Mouse (Mus musculus) heart, postnatal 25 days (tissue): ENCODE data around the gene Ogfod3. TPM values are rescaled to one million over a fixed set of nuclear protein-coding genes. Genes with fewer than 3 reads are reported as not detected.

Experiments
- DNase-seq: peaks from one replicate; pipeline ENCODE4 v3.0.0; 2022; ENCODE audit warnings: low spot score
- intact Hi-C: fragments of 180-260 bp; cut with DNase I; formaldehyde crosslinking; loops from one replicate; pipeline ENCODE4 v1.15.1; 2025
- total RNA-seq, 2 experiments: library from RNA; stranded (reverse); gene quantifications; 2 replicates each; pipeline ENCODE4 v1.2.3; 2021

Gene Ogfod3
- total RNA-seq, 2 experiments from 2014 or later, result 14.5 to 14.6 TPM

DNA sequence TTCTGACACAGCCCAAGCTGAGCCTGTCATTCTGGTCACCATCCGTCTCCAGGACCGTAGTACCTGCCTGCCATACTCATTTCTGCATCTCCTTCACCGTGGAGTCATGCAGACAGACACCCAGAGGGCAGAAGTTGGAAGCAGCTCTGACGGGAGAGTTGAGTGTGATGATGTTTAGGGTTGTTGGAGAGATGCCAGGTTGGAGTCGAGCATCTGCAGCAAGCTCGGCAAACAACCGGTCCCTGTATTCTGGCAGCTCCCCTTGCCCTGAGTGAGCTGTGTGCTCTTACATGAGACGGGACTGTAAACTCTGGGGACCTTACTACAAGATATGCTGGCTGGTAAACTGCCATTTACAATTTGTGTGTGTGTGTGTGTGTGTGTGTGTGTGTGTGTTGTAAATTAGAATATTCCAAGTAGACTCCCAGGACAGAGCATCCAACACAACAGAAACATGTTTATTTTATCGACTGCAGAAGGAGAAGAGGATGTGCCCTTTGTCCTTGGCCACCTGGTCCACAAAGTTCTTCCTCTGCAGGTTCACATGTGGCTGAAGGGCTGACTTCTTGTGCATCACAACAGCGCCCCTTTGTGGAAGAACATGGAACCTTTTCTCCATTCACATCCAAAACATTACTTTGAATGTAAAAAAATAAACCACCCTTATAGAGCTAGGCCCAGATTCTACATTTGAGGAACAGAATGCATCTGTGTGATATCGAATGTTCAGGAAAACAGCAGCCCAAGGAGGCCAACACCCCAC lies 2.9 kb downstream of the Ogfod3 start:
- DNase-seq, result no peak

DNA sequence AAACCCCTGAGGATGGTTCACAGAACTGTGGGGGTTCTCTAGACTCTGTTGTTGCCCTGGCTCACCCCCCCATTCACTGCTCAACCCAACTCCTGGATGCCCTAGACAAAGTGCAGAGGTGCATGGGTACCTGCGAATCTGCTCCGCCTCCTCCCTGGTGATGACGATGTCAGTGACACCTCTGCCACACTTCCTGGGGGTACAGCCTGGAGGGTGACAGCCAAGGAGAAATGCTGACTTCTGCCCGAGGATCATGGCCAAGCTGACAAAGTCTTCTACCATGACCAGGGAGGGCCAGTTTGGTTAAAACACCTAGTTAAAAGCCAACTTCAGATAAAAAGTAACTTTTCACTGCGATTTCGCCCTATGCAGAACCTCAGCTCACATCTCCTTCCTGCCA lies 3.7 kb downstream of the Ogfod3 start:
- DNase-seq, result no peak
- intact Hi-C loops, result loop anchor here (5.0 kb wide), 2 partner anchors 138 to 183 kb away; partner anchors contain the start of gene Sectm1b

More for the DNA sequence above, 2.9 kb downstream of the Ogfod3 start:
- intact Hi-C loops, result loop anchor here (5.0 kb wide), 2 partner anchors 139 to 184 kb away; partner anchors contain the start of gene Sectm1b

DNA sequence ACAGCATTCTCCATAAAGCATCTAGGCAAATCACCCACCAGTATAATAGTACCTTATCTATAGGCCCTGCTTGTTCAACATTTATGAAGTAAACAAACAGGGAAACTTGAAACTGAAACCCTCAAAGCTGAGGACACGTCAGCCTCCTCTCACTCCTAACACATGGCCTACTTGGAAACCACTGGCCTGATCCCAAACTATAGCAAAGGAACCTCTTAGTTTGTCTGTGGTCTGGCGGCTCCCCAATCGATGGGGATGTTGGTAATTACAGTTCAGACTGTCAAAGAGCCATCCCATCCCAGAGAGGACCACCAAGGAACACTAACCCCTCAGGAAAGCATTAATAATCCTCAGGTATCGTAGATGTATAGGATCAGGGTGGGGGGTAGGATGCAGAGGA lies 4.7 kb downstream of the Ogfod3 start:
- intact Hi-C loops, result loop anchor here (5.0 kb wide), 2 partner anchors 138 to 183 kb away; partner anchors contain the start of gene Sectm1b
- DNase-seq, result no peak

DNA sequence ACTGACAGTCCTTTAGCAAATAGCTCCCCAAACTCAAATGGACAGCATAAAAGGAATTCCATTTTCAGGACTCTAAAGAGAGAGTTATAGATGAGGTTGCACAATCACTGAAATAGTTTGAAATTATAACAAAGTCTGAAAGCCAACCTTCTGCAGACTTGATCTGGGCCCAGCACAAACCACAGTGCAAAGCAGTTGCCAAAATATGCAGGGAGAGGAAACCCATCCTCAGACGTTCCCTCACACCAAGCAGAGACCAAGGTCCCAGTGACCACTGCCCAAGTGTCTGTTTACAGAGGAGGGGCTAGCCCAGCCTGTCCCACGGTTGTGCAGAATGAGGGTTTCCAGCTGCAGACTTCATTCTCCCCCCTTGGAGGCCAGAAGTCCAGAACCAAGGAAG lies 5.9 kb downstream of the Ogfod3 start:
- no peak for DNase-seq
- intact Hi-C loops, result no loop called here

DNA sequence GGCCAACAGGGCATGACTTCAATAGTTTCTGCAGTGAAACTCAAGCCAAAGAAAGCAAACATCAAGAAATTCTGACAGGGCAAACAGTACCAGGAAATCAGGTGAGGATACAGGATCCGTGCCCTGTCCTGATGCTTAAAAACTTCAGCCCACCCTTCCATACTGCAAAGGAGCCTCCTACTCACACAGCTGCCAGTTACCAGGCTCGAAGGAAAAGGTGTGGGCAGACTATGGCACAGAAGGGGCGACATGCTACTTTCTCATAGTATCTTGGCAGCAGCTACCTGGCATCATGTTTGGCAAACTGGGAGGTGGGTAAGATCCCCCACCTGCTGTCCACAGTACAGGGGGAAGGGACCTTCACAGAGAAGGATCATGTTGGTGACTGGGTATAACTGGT lies 11.1 kb downstream of the Ogfod3 start:
- intact Hi-C loops, result no loop called here

DNA sequence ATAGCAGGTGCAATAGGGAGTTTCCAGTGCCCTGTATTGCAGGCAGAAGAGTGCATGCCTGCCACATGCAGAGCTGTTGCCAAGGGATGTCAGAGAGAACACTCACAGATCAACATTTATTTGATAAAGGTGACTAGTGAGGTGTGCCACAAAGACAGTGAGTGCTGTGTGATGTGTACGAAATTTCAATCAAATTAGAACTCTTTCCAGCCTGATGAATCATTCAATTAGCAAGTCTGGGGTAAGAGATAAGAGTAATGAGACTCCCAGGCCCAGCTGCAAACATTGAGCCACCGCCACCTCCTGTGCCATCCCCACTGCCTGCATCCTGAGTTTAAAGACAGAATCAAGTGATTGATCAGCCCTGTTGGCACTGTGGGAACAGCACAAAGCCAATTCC lies 11.8 kb downstream of the Ogfod3 start:
- intact Hi-C loops, result no loop called here
- DNase-seq, result no peak

More for the DNA sequence above, 11.1 kb downstream of the Ogfod3 start:
- no peak for DNase-seq

DNA sequence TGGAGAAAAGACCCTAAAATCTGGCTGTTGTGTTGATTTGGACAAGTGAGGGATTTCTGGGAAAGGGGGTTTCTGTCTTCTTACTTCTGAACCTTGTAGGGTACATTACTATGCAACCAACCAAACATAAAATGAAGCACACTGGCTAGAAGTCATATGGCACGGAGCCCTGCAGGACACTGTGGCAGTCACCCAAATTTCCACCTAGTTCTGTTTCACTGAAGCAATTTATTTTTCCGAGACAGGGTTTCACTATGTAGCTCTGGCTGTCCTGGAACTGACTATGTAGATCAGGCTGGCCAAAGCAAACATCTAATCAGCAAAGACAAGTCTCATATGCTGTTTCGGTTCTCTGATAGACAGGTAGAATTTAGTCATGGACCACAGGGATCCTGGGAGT lies 14.8 kb downstream of the Ogfod3 start:
- DNase-seq, result peak; percentile 10
- intact Hi-C loops, result no loop called here

DNA sequence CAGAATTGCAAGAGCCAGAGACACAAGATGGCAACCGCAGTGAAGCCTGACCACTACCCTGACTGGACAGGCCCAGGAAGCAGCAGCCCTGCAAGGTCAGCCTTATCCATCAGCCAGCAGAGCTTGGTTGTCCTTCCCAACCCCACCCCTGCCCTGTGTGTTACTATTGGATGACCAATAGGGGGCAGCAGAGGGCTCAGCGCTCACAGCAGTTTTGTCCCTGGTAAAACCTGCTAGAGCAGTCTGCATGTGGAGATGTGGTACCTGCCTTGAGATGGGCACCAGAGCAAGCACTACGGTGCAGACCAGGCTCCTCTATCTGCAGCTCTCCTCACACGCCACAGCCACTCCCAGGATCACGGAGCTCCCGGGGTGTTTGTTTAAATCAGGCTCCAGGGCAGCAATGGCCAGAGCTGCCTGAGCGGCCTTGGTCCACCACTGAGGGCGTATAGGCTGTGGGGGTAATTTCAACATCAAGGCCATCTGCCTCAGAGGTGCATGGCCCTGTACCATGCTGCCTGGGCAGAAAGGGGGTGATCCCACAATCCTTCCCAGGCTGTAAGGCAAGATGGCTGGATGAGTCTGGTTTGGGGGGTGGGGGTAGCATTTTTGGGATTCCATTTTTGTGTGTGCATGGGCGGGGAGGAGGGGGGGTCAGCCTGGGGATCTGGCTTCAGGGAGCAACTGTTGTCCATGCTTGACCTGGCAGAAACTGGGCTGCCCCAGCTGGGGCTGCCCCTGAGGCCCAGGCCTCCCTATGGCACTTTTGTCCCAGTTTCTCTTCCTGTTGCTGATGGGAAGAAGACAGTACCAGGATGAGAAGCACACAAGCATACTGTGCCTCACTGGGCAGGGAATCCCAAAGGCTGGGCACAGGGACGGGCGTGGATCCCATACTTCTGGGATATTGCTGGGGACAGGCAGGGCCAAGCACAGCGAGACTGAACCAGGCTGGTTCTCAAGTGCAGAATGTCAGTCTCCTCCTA lies 27.9 kb downstream of the Ogfod3 start:
- intact Hi-C loops, result loop anchor here (10.0 kb wide), 1 partner anchor 118 kb away; no protein-coding TSS in a partner anchor
- no peak for DNase-seq

DNA sequence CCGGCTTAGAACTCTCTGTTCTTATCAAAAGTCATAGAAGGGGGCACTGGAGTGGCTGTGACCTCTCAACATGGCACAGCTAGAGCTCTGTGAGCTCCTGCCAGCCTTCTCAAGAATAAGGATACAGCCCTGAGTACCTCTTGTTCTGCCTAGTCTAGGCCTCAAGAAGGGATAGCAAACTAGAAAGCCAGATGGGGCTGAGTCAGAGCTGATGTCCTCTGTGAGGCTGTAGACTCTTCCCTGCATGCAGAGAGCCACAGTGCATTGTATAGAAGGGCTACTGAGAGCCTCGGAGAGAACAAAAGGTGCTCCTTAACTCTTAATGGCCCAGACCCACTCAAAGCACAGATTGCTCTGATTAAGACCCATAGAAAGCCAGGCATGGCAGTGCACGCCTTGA lies 30.3 kb downstream of the Ogfod3 start:
- intact Hi-C loops, result loop anchor here (10.0 kb wide), 1 partner anchor 121 kb away; no protein-coding TSS in a partner anchor
- DNase-seq, result no peak

DNA sequence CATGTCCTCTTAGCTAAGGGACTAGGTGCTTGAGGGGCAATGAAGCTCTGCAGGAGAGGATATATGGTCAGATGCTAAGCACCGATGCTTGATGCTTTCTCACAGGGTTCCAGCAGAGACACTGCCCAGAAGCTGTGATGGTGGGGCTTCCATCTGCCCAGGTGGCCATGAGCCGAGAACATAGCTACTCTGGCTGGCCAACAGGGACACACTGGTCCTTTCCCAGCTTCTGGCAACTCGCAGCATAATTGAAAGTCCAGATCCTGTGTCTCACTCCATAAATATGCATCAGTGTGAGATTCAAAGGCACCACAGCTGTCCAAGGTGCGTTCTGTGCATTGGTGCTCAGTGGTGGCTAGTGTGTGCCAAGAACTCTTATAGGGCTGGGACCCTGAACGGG lies 31.3 kb downstream of the Ogfod3 start:
- DNase-seq, result no peak
- intact Hi-C loops, result loop anchor here (10.0 kb wide), 1 partner anchor 122 kb away; no protein-coding TSS in a partner anchor

DNA sequence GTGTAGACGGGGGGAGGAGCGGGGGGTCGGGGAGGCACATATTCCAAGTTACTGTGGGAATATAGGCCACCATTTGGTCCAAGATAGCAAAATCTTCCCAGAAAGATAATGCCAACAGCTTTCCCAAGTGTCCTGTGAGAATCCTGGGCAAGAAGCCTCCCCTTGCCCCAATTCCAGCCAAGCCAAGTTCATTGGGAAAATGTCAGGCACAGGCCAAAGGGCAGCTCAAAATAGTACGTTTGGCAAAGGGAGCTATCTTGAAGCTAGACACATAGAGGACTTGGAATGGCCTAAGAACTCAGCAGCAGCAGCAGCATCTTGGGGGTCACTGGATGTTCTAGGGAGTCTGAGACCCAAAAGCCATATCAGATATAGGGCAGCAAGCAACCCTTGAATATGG lies 40.8 kb downstream of the Ogfod3 start:
- no peak for DNase-seq
- intact Hi-C loops, result no loop called here

DNA sequence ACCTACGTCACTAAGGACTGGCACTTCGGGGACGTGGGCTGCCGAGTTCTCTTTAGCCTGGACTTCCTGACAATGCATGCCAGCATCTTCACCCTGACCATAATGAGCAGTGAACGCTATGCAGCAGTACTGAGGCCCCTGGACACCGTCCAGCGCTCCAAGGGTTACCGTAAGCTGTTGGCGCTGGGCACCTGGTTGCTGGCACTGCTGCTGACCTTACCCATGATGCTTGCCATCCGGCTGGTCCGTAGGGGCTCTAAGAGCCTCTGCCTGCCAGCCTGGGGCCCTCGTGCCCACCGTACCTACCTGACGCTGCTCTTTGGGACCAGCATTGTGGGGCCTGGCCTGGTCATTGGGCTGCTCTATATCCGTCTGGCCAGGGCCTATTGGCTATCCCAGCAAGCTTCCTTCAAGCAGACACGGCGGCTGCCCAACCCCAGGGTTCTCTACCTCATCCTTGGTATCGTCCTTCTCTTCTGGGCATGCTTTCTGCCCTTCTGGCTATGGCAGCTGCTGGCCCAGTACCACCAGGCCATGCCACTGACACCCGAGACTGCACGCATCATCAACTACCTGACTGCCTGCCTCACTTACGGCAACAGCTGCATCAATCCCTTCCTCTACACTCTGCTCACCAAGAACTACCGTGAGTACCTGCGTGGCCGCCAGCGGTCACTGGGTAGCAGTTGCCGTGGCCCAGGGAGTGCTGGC lies 43.7 kb downstream of the Ogfod3 start:
- intact Hi-C loops, result no loop called here
- no peak for DNase-seq

DNA sequence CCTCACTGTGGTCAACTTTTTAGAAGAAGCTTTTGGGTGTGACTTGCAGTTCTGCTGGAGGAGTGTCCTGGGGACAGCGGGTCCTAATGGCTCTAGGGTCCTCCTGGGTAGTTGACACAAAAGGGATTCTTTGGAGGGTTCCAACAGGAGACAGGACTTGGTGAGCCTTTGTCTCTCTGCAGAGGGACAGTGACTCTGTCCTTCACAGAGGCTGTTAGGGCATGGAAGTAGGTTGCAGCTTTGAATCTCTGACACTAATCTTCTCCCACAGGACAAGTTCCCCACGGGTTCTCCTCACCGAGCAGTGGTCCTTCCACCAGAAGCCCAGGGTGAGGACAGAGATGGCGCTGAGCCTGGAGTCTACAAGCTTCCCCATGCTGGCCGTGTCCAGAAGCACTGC lies 44.5 kb downstream of the Ogfod3 start, which contains the start of gene Uts2r:
Uts2r (plus strand) TSS at position 301 of the 400 bp plus-strand sequence.
- intact Hi-C loops, result no loop called here
- DNase-seq, result no peak

DNA sequence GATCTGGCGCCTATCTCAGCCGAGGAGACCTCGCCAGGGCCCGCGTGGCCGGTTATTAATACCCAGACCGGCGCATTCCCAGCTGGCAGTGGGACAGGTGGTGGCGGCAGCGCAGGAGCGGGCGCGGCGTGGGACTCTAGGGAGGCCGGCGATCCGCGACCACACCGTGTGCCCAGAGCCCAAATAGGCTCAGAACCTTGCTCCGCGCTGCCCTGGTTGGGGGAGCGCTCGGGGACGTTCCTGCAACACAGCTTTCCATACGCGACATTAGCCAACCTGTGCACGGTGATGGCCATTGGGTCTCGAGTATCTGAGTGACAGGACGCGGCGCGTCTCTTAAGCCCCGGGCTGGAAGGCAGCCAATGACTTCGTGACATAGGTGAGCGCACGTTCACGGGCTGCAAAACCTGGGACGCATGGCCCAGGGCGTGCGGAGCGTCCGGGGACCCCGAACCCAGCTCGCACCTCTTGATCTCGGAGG lies 48.1 kb downstream of the Ogfod3 start:
- intact Hi-C loops, result no loop called here
- no peak for DNase-seq

DNA sequence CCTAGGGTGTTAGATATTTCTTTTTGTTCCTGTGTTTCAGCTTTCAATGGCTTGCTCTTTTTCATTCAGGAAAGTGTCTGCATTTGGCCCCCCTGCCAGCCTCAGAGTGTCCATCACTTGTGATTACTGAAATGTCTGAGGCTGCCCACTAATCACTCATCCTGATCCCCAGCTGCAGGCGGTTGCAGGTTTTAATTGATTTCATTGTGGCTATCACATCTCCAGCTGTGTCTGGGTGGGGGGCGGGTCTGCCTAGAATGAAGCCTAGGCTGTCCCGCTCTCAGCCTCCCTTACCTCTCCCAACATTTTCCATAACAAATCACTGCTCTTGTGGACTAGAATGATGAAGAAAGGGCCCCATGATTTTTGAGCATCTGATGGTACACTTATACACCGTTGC lies 50.3 kb downstream of the Ogfod3 start:
- no peak for DNase-seq
- intact Hi-C loops, result no loop called here

DNA sequence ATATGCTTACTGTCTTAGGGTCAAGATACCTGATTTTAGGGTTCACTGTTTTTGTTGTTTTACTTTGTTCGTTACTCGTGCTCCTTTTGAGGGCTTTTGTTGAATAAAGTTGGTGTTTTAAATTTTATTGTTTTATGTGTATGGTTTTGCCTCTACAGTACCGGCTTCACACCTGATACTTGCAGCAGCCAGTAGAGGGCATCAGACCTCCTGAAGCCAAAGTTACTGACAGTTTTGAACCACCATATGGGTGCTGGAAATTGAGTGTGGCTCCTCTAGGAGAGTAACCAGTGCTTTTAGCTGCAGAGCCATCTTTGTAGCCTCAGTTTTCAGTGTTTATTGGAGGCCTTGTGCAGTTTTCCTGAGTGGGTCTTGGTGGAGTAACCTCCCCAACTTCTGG lies 56.3 kb downstream of the Ogfod3 start:
- no peak for DNase-seq
- intact Hi-C loops, result no loop called here

DNA sequence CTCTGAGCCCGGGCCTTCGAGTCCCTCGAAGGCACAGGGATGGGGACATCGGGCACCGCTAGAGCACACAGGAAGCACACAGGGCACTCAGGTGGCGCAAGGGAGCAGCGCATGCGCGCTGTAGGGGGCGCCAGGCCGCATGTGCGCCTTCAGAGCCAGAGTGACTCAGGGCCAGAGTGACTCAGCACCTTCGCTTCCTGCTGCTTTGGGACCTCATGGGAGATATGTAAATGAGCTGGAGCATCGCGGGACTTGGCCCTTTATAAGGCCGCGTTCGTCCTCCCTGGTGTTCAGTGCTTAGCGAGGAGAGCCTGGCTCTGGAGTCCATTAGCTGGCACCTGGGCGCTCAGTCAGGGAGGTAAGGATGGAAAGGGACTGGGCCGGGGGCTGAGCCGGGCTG lies 58.6 kb downstream of the Ogfod3 start, which contains the start of gene Tex19.1:
Tex19.1 (plus strand) TSS at position 279 of the 400 bp plus-strand sequence.
- DNase-seq, result no peak
- intact Hi-C loops, result no loop called here

DNA sequence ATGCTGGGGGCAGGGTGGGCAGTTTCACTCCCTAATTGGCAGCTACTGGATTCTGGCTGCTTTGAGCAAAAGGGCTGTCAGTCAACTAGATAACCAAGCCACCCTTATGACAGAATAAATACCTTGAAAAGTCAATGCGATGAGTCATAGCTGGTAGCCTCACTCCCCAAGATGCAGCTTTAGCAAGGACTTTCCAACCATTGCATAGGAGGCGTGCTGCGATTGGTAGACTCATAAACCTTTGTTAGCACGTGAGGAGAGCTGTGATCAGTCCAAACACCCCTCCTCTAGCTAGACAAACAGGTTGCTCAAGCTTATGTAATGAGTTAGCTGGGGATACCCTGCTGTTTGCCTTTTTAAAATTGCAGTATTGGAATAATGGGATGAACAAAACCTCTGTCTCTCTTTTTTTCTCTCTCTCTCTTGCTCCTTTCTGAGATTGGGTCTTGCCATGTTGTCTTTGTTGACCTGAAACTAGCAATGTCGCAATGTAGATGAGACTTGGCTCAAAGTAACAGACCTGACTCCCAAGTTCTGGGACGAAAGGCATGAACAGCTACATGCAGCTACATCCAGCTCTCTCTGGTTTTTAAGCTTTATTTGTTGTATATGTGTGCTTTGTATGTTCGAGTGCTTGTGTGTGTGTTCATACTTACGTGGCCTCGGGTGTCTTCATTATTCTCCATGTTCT lies 61.0 kb downstream of the Ogfod3 start:
- intact Hi-C loops, result no loop called here
- no peak for DNase-seq

DNA sequence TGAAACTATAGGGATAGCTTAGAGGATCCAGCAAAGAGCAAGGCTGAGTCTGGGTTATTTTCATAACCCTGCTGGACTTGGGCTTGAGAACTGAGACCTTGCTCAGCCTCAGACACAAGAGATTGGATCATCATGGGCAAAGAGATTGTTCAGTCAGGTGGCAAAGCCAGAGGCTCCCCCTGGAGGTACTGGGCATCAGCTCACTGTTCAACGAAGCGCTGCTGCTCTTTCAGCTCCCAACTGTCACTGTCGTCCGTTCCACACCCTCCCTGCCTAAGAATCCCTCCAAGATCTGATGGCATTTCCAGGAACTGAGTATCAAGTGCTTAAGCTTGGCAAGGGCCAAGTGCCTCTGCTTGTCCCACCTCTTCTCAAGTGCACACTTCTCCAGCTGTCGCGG lies 65.8 kb downstream of the Ogfod3 start:
- intact Hi-C loops, result no loop called here
- no peak for DNase-seq
